Comparison of ENCODE assay signal across 15 mouse cellular contexts in genomic region chr11:116816769-116817168, GRCm38 (mm10). TPM values are rescaled to one million over a fixed set of nuclear protein-coding genes. Genes with fewer than 3 reads are reported as not detected.
DNase-seq lines count a peak whose midpoint lies in the region; ATAC-seq and TF ChIP-seq lines count a peak whose summit lies in the region.
"Had no signal": no experiment of that assay in that cellular context is flagged by ENCODE, and none has a peak within 500 bp of the region (broad histone marks: within the 10 kb centered on the region; RNA-seq: fewer than 3 reads in every experiment).

No protein-coding gene starts in this region.

- H3K36me3 ChIP-seq in forebrain, embryonic 11.5 days (ENCODE audit: control insufficient read depth, insufficient read depth, low read length), result no peaks in the 10 kb centered on the region
- no peaks in the 10 kb centered on the region for H3K36me3 ChIP-seq in forebrain, embryonic 16.5 days (ENCODE audit: control insufficient read depth, insufficient read depth)
- no peaks in the 10 kb centered on the region for H3K36me3 ChIP-seq in small intestine, adult 2 months (ENCODE audit: control insufficient read depth, insufficient read depth, low read length)
- H3K36me3 ChIP-seq in forebrain, embryonic 12.5 days (replicated peaks), result no peaks in the 10 kb centered on the region
- H3K36me3 ChIP-seq: limb, embryonic 10.5 days; lung, embryonic 15.5 days had no signal

- intact Hi-C loops in gastrocnemius, postnatal 14 days (cut with DNase I; ENCODE audit: low total_unique reads), result no loop called here

- no peak for ATAC-seq in forebrain, embryonic 11.5 days (replicated peaks; ENCODE audit: low FRiP score)
- no peak for ATAC-seq in forebrain, embryonic 16.5 days
- ATAC-seq in megakaryocyte, adult 5-6 weeks (ENCODE audit: poor library complexity, severe bottlenecking), result no peak
- ATAC-seq in forebrain, embryonic 12.5 days (ENCODE audit: low FRiP score), result no peak
- ATAC-seq: activated CD4-positive, CD25-positive, alpha-beta regulatory T cell, adult 4 months; forebrain, embryonic 14.5 days had no signal

- no peak overlapping the region for H3K27ac ChIP-seq in forebrain, embryonic 11.5 days (ENCODE audit: low read depth, low read length)
- no peak overlapping the region for H3K27ac ChIP-seq in forebrain, embryonic 16.5 days (ENCODE audit: low read length)
- H3K27ac ChIP-seq in small intestine, adult 2 months (ENCODE audit: insufficient read depth, low read depth, low read length), result peak overlapping the region; percentile 52
- H3K27ac ChIP-seq in forebrain, embryonic 12.5 days, result no peak overlapping the region
- H3K27ac ChIP-seq: lung, embryonic 15.5 days had no signal

- TF ChIP-seq CTCF in small intestine, adult 2 months (IDR thresholded peaks at IDR 0.05; ENCODE audit: extremely low read depth, insufficient read length, insufficient replicate concordance, low read depth, low read length), result no peak

- no peaks in the 10 kb centered on the region for H3K9me3 ChIP-seq in forebrain, embryonic 11.5 days (ENCODE audit: control insufficient read depth, low read length)
- no peaks in the 10 kb centered on the region for H3K9me3 ChIP-seq in forebrain, embryonic 16.5 days (ENCODE audit: control insufficient read depth, low read length)
- H3K9me3 ChIP-seq in forebrain, embryonic 12.5 days, result no peaks in the 10 kb centered on the region
- H3K9me3 ChIP-seq: limb, embryonic 10.5 days; lung, embryonic 15.5 days had no signal

- no peak overlapping the region for H3K4me2 ChIP-seq in forebrain, embryonic 11.5 days (ENCODE audit: low read depth, low read length, severe bottlenecking)
- H3K4me2 ChIP-seq in forebrain, embryonic 16.5 days (ENCODE audit: low read length), result no peak overlapping the region
- H3K4me2 ChIP-seq in forebrain, embryonic 12.5 days, result no peak overlapping the region
- H3K4me2 ChIP-seq: lung, embryonic 15.5 days had no signal

- WGBS in forebrain, embryonic 11.5 days, result 83% methylated on average over 5 of the region's 5 CpGs
- WGBS in forebrain, embryonic 16.5 days, result 90% methylated on average over 5 of the region's 5 CpGs
- WGBS in small intestine, adult 2 months, result 71% methylated on average over 5 of the region's 5 CpGs
- 88% methylated on average over 5 of the region's 5 CpGs for WGBS in forebrain, embryonic 12.5 days

- H3K4me3 ChIP-seq in forebrain, embryonic 11.5 days (ENCODE audit: low read depth, low read length), result no peak overlapping the region
- H3K4me3 ChIP-seq in forebrain, embryonic 16.5 days (replicated peaks; ENCODE audit: low read length), result no peak overlapping the region
- H3K4me3 ChIP-seq in small intestine, adult 2 months (ENCODE audit: low read depth, low read length), result no peak overlapping the region
- H3K4me3 ChIP-seq in forebrain, embryonic 12.5 days (replicated peaks), result no peak overlapping the region
- H3K4me3 ChIP-seq: limb, embryonic 10.5 days; lung, embryonic 15.5 days had no signal

- TF ChIP-seq POLR2A in small intestine, adult 2 months (IDR thresholded peaks at IDR 0.05; ENCODE audit: low read depth, low read length), result no peak

- H3K27me3 ChIP-seq in forebrain, embryonic 11.5 days (ENCODE audit: control insufficient read depth, insufficient read depth, low read length), result no peaks in the 10 kb centered on the region
- H3K27me3 ChIP-seq in forebrain, embryonic 16.5 days (replicated peaks; ENCODE audit: control insufficient read depth, insufficient read depth, low read length), result no peaks in the 10 kb centered on the region
- no peaks in the 10 kb centered on the region for H3K27me3 ChIP-seq in small intestine, adult 2 months (ENCODE audit: control insufficient read depth, insufficient read depth, low read length)
- H3K27me3 ChIP-seq in forebrain, embryonic 12.5 days, result no peaks in the 10 kb centered on the region
- H3K27me3 ChIP-seq: CH12.LX; lung, embryonic 15.5 days had no signal

- DNase-seq in forebrain, embryonic 11.5 days (ENCODE audit: low spot score), result peak; percentile 48
- DNase-seq in ovary, postnatal 36 days (ENCODE audit: low spot score), result peak; percentile 43
- DNase-seq in ovary, postnatal 10 days (ENCODE audit: low spot score), result no peak
- peak; percentile 71 for DNase-seq in gastrocnemius, postnatal 14 days
- DNase-seq: kidney, postnatal 36 days had no signal

- no peak overlapping the region for H3K9ac ChIP-seq in forebrain, embryonic 11.5 days (ENCODE audit: low read length)
- H3K9ac ChIP-seq in forebrain, embryonic 16.5 days (replicated peaks; ENCODE audit: low read depth, low read length), result no peak overlapping the region
- H3K9ac ChIP-seq in forebrain, embryonic 12.5 days, result no peak overlapping the region
- H3K9ac ChIP-seq: lung, embryonic 15.5 days had no signal

- peaks cover 23% of the 10 kb centered on the region for H3K4me1 ChIP-seq in forebrain, embryonic 11.5 days (replicated peaks; ENCODE audit: control insufficient read depth, insufficient read depth, low read length)
- peaks cover 29% of the 10 kb centered on the region for H3K4me1 ChIP-seq in forebrain, embryonic 16.5 days (replicated peaks; ENCODE audit: control insufficient read depth, insufficient read depth, low read length)
- peaks cover 27% of the 10 kb centered on the region for H3K4me1 ChIP-seq in small intestine, adult 2 months (ENCODE audit: control insufficient read depth, insufficient read depth, insufficient read length, low read length)
- H3K4me1 ChIP-seq in forebrain, embryonic 12.5 days, result peaks cover 53% of the 10 kb centered on the region

RNA-seq across cellular contexts. Expression of gene Mxra7, which starts 11.1 kb away (rescaled TPM):
- polyA plus RNA-seq in forebrain, embryonic 11.5 days (2014; fragmentation: Nextera tagmentation; extraction: Ambion mirVana), result 16.8 and 19.6 TPM in 2 replicates
- polyA plus RNA-seq in forebrain, embryonic 16.5 days (2015; fragmentation: Nextera tagmentation; extraction: Ambion mirVana), result 6.3 and 7.8 TPM in 2 replicates
- total RNA-seq in gastrocnemius, postnatal 14 days (2021), result 10 to 100 TPM; 23.1 to 29.6 TPM
- polyA plus RNA-seq in small intestine, adult 2 months (2012; rRNA removed), result 31.6 and 36.2 TPM in 2 replicates
- total RNA-seq in megakaryocyte, adult 5-6 weeks (2015), result 0.55 TPM in 1 of 2 replicates, not detected in the other
- total RNA-seq in megakaryocyte, adult 5-6 weeks (2017), result 0.33 TPM in 1 of 2 replicates, not detected in the other
- polyA plus RNA-seq in forebrain, embryonic 12.5 days (2016; fragmentation: Nextera tagmentation; extraction: Ambion mirVana), result 22.5 and 25.9 TPM in 2 replicates
- total RNA-seq: CH12.LX; monocyte, adult 5-6 weeks had no signal
- polyA plus RNA-seq: activated CD4-positive, CD25-positive, alpha-beta regulatory T cell, adult 4 months had no signal

RNA-seq across cellular contexts. Expression of gene Mettl23, which starts 26.3 kb away (rescaled TPM):
- 67.6 and 70.4 TPM in 2 replicates for polyA plus RNA-seq in forebrain, embryonic 11.5 days (2014; fragmentation: Nextera tagmentation; extraction: Ambion mirVana)
- 80.4 and 88.5 TPM in 2 replicates for polyA plus RNA-seq in forebrain, embryonic 16.5 days (2015; fragmentation: Nextera tagmentation; extraction: Ambion mirVana)
- total RNA-seq in gastrocnemius, postnatal 14 days (2021), result 10 to 100 TPM; 24.1 to 24.7 TPM
- 10.3 and 11.6 TPM in 2 replicates for polyA plus RNA-seq in small intestine, adult 2 months (2012; rRNA removed)
- total RNA-seq in megakaryocyte, adult 5-6 weeks (2015), result 55.4 and 61.3 TPM in 2 replicates
- total RNA-seq in megakaryocyte, adult 5-6 weeks (2017), result 38.5 and 42.6 TPM in 2 replicates
- 65.5 and 65.8 TPM in 2 replicates for polyA plus RNA-seq in forebrain, embryonic 12.5 days (2016; fragmentation: Nextera tagmentation; extraction: Ambion mirVana)

RNA-seq across cellular contexts. Expression of gene Jmjd6, which starts 26.5 kb away (rescaled TPM):
- 86.8 and 99.5 TPM in 2 replicates for polyA plus RNA-seq in forebrain, embryonic 11.5 days (2014; fragmentation: Nextera tagmentation; extraction: Ambion mirVana)
- polyA plus RNA-seq in forebrain, embryonic 16.5 days (2015; fragmentation: Nextera tagmentation; extraction: Ambion mirVana), result 71.2 and 72.5 TPM in 2 replicates
- total RNA-seq in gastrocnemius, postnatal 14 days (2021), result 10 to 100 TPM; 19.5 to 21.4 TPM
- 21.7 and 24.2 TPM in 2 replicates for polyA plus RNA-seq in small intestine, adult 2 months (2012; rRNA removed)
- total RNA-seq in megakaryocyte, adult 5-6 weeks (2015), result 33.4 and 37.4 TPM in 2 replicates
- 36.3 and 37.7 TPM in 2 replicates for total RNA-seq in megakaryocyte, adult 5-6 weeks (2017)
- polyA plus RNA-seq in forebrain, embryonic 12.5 days (2016; fragmentation: Nextera tagmentation; extraction: Ambion mirVana), result 87.8 and 93.5 TPM in 2 replicates

RNA-seq across cellular contexts. Expression of gene Mfsd11, which starts 35.5 kb away (rescaled TPM):
- 27.9 and 31.0 TPM in 2 replicates for polyA plus RNA-seq in forebrain, embryonic 11.5 days (2014; fragmentation: Nextera tagmentation; extraction: Ambion mirVana)
- 46.3 and 55.8 TPM in 2 replicates for polyA plus RNA-seq in forebrain, embryonic 16.5 days (2015; fragmentation: Nextera tagmentation; extraction: Ambion mirVana)
- total RNA-seq in gastrocnemius, postnatal 14 days (2021), result 10 to 100 TPM; 22.3 to 27.2 TPM
- 15.2 and 27.0 TPM in 2 replicates for polyA plus RNA-seq in small intestine, adult 2 months (2012; rRNA removed)
- 22.2 and 26.2 TPM in 2 replicates for total RNA-seq in megakaryocyte, adult 5-6 weeks (2015)
- total RNA-seq in megakaryocyte, adult 5-6 weeks (2017), result 17.6 and 26.5 TPM in 2 replicates
- 33.7 and 40.2 TPM in 2 replicates for polyA plus RNA-seq in forebrain, embryonic 12.5 days (2016; fragmentation: Nextera tagmentation; extraction: Ambion mirVana)

RNA-seq across cellular contexts. Expression of gene Srsf2, which starts 36.1 kb away (rescaled TPM):
- polyA plus RNA-seq in forebrain, embryonic 11.5 days (2014; fragmentation: Nextera tagmentation; extraction: Ambion mirVana), result 1,008 and 1,039 TPM in 2 replicates
- polyA plus RNA-seq in forebrain, embryonic 16.5 days (2015; fragmentation: Nextera tagmentation; extraction: Ambion mirVana), result 649 and 700 TPM in 2 replicates
- 10 to 100 TPM; 73.0 to 80.9 TPM for total RNA-seq in gastrocnemius, postnatal 14 days (2021)
- polyA plus RNA-seq in small intestine, adult 2 months (2012; rRNA removed), result 352 and 658 TPM in 2 replicates
- 784 and 845 TPM in 2 replicates for total RNA-seq in megakaryocyte, adult 5-6 weeks (2015)
- 315 and 355 TPM in 2 replicates for total RNA-seq in megakaryocyte, adult 5-6 weeks (2017)
- 902 and 945 TPM in 2 replicates for polyA plus RNA-seq in forebrain, embryonic 12.5 days (2016; fragmentation: Nextera tagmentation; extraction: Ambion mirVana)
